Mouse (Mus musculus) cerebellum, postnatal 25 days (tissue): ENCODE results near the gene Kcnd3.

ENCODE experiments used
- DNase-seq, 2 experiments: peaks; one replicate each; pipeline ENCODE4 v3.0.0; 2021; ENCODE audit warnings: mixed read lengths in 2 of 2

The Kcnd3 gene

GRCm38 (mm10) chr3:105466538-105466937 is 14.4 kb downstream of the Kcnd3 start:
- no peak for DNase-seq

GRCm38 (mm10) chr3:105472564-105472963 is 20.4 kb downstream of the Kcnd3 start:
- no peak for DNase-seq

GRCm38 (mm10) chr3:105476408-105476807 is 24.3 kb downstream of the Kcnd3 start:
- DNase-seq = peak; percentile 98 to 99

- DNase-seq = peak; percentile 81 to 85
Measured at GRCm38 (mm10) chr3:105478876-105479275, 26.7 kb downstream of the Kcnd3 start.

- no peak for DNase-seq
Measured at GRCm38 (mm10) chr3:105481419-105481818, 29.3 kb downstream of the Kcnd3 start.

GRCm38 (mm10) chr3:105483651-105484052 is 31.5 kb downstream of the Kcnd3 start:
- DNase-seq = peak in 1 of 2 experiments; percentile 60

- DNase-seq = no peak
Measured at GRCm38 (mm10) chr3:105487171-105487570, 35.0 kb downstream of the Kcnd3 start.

GRCm38 (mm10) chr3:105489607-105490006 is 37.5 kb downstream of the Kcnd3 start:
- peak; percentile 78 to 84 for DNase-seq

GRCm38 (mm10) chr3:105494886-105495285 is 42.8 kb downstream of the Kcnd3 start:
- no peak for DNase-seq

GRCm38 (mm10) chr3:105496216-105496615 is 44.1 kb downstream of the Kcnd3 start:
- DNase-seq = peak; percentile 51 to 52

GRCm38 (mm10) chr3:105496935-105497334 is 44.8 kb downstream of the Kcnd3 start:
- no peak for DNase-seq

- no peak for DNase-seq
Measured at GRCm38 (mm10) chr3:105501071-105501470, 48.9 kb downstream of the Kcnd3 start.

GRCm38 (mm10) chr3:105504272-105504671 is 52.1 kb downstream of the Kcnd3 start:
- DNase-seq = no peak

- DNase-seq = no peak
Measured at GRCm38 (mm10) chr3:105505161-105505872, 53.2 kb downstream of the Kcnd3 start.

- DNase-seq = peak in 1 of 2 experiments; percentile 10
Measured at GRCm38 (mm10) chr3:105505873-105506170, 53.7 kb downstream of the Kcnd3 start.

GRCm38 (mm10) chr3:105506592-105506991 is 54.5 kb downstream of the Kcnd3 start:
- DNase-seq = no peak

- DNase-seq = peak in 1 of 2 experiments; percentile 19
Measured at GRCm38 (mm10) chr3:105509321-105509720, 57.2 kb downstream of the Kcnd3 start.

GRCm38 (mm10) chr3:105511836-105512235 is 59.7 kb downstream of the Kcnd3 start:
- no peak for DNase-seq

GRCm38 (mm10) chr3:105514215-105514614 is 62.1 kb downstream of the Kcnd3 start:
- no peak for DNase-seq

GRCm38 (mm10) chr3:105515035-105515434 is 62.9 kb downstream of the Kcnd3 start:
- DNase-seq = peak; percentile 72 to 79

GRCm38 (mm10) chr3:105515640-105516039 is 63.5 kb downstream of the Kcnd3 start:
- no peak for DNase-seq

GRCm38 (mm10) chr3:105520446-105520845 is 68.3 kb downstream of the Kcnd3 start:
- peak in 1 of 2 experiments; percentile 10 for DNase-seq

GRCm38 (mm10) chr3:105521178-105521631 is 69.1 kb downstream of the Kcnd3 start:
- peak; percentile 90 for DNase-seq

- peak in 1 of 2 experiments; percentile 5 for DNase-seq
Measured at GRCm38 (mm10) chr3:105521639-105522038, 69.5 kb downstream of the Kcnd3 start.

GRCm38 (mm10) chr3:105528860-105529259 is 76.7 kb downstream of the Kcnd3 start:
- DNase-seq = no peak
